Mouse (Mus musculus) adrenal gland, postnatal 10 days (tissue): Measurements from ENCODE around the gene Ago4. TPM values are rescaled to one million over a fixed set of nuclear protein-coding genes. Genes with fewer than 3 reads are reported as not detected.

ENCODE experiments used
- DNase-seq: peaks from one replicate; pipeline ENCODE4 v3.0.0; 2021; ENCODE audit warnings: mixed read lengths
- total RNA-seq, 2 experiments: library from RNA; stranded (reverse); gene quantifications; 2 replicates each; pipeline ENCODE4 v1.2.3; 2021

The Ago4 gene
- total RNA-seq, 2 experiments from 2014 or later, result 4.0 to 6.4 TPM

DNA sequence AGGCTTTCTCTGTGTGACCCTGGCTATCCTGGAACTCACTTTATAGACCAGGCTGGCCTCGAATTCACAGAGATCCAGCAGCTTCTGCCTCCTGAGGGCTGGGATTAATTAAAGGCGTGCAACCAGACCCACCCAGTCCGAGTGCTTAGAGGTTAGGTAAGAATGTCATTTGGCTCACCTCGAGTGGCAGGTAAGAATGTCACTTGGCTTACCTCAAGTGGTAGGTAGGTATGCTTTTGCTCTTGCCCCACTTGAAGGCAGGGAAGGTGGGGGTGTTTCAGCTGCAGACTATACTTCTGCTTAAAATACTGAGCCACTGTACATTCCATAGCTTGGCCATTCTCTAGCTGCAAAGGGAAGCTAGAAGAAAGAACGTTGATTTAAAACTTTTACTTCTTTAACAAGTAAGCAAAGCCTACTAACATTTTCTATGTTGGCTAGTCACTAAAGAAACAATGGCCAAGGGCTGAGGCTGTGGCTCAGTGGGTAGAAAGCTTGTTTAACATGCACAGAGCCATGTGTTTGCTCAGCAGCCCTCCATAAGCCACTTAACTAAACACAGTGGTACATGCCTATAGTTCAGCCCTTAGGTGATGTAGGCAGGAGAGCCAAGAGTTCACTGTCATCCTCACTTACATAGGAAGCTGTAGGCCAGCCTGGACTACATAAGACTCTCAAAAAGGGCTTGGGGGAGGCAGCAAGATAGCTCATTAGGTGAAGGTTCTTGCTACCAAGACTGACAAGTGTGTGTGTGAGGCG lies 20.8 kb downstream of the Ago4 start:
- no peak for DNase-seq

DNA sequence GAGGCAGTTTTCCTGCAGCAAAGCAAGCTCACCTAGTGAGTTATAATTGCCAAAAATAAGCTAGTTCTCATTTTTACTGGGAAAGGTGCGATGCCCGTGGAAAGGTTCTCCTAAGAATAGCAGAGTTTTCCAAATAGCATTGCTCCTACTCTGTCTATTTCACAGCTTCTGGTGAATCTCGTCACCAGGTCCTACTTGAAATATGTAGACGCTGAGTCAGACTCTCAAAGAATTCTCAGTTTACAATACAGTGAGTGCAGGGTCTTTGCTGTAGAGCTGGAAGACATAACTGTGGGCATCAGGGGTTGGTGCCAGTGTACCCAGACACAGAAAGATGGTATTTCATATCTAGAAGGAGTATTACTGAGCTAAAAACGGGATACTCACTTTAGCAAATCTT lies 22.3 kb downstream of the Ago4 start:
- no peak for DNase-seq

DNA sequence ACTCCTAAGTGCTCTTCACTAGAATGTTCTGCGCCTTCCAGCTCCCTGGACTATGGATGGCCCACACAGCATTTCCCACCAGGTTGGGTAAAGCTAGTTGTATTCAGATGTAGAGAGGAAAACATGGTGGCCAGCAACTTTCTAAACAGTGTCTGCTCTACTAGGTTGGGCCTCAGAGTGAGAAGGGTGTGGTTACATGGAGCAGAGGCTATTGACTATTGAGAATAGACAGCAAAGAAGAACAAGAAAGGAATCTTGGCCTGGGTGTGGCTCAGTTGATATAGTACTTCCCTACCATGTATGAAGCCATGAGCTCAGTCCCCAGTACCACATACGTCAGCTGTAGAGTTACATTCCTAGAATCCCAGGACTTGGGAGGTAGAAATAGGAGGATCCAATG lies 24.2 kb downstream of the Ago4 start:
- no peak for DNase-seq

- no peak for DNase-seq
Observed at GRCm38 (mm10) chr4:126508110-126508899, 25.0 kb downstream of the Ago4 start.

- DNase-seq, result no peak
Observed at GRCm38 (mm10) chr4:126502977-126503309, 30.3 kb downstream of the Ago4 start.

- no peak for DNase-seq
Observed at GRCm38 (mm10) chr4:126502141-126502976, 30.9 kb downstream of the Ago4 start.

DNA sequence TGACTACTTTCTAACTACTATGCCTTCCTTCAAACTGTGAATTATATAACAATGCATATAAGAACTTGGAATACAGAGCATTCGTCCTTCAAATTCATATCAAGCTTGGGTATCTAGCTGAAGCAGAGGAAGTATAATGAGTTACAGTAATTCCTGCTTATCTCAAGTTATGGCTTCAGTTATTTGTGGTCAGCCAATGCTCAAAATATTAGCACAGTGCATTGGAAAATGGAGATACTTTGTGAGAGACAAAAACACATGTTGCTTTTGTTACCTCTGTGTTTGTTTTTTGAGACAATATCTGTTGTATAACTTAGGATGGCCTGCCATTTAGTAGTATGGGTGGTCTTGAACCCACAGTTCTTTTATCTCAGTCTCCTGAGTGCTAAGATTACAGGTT lies 34.7 kb downstream of the Ago4 start:
- no peak for DNase-seq

DNA sequence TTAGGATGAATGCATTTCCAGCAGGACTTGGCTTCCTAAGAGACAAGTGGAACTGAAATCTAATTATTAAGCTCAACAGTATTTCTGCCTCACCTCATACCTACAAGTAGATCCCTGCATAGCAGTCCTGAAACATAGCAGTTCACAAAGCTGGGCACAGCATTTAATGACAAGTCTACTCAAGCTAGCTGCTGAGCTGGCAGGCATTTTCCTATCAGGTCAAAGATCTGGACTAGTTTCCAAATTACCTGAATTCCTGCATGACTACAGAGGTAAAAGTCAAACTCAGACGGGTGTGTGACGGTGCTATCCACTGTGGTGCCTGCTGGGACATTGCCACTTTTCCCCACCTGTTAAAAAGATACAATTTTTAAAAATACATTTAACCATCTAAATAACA lies 36.3 kb downstream of the Ago4 start:
- DNase-seq, result no peak

- DNase-seq, result no peak
Observed at GRCm38 (mm10) chr4:126495942-126496790, 37.1 kb downstream of the Ago4 start.

GRCm38 (mm10) chr4:126495453-126495852 lies 37.8 kb downstream of the Ago4 start:
- DNase-seq, result no peak

- DNase-seq, result no peak
Observed at GRCm38 (mm10) chr4:126493416-126493815, 39.9 kb downstream of the Ago4 start.

GRCm38 (mm10) chr4:126491977-126492376 lies 41.3 kb downstream of the Ago4 start:
- DNase-seq, result no peak

DNA sequence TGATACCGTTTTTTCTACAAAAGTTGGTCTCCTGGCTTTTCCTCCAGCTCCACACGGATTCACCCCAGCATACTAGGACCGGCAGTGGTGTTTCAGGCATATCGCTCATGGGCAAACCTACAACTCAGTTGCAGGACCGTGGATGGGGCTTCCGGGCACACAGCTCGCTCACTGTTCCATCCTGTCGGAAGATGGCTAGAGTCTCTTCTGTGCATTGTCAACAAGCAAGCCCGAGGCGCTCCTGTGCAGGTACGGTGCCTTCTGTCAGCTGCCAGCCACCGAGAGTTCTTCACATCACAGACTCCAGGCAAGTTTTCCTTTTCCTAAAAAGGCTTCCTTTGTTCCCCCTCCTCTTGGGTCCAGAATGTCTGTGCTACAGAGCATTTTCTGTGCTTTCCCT lies 42.5 kb downstream of the Ago4 start:
- DNase-seq, result no peak

- no peak for DNase-seq
Observed at GRCm38 (mm10) chr4:126489811-126490210, 43.5 kb downstream of the Ago4 start.

DNA sequence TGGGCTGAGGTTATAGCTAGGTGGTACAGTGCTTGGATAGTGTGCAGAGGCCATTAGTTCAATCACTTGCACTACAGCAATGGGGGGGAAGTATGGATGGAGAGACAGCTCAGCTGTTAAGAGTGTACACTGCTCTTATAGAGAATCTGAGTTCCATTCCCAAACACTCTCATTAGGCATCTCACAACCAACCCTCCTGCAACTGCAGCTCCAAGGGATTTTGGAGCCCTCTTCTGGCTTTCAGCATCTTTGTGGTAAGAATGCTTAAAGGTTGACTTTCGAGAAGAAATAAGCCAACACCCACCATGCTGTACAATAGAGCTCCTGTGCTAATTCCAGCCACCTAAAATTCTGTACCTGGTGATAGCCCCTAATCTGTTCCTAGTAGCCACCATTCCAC lies 47.1 kb downstream of the Ago4 start:
- no peak for DNase-seq

DNA sequence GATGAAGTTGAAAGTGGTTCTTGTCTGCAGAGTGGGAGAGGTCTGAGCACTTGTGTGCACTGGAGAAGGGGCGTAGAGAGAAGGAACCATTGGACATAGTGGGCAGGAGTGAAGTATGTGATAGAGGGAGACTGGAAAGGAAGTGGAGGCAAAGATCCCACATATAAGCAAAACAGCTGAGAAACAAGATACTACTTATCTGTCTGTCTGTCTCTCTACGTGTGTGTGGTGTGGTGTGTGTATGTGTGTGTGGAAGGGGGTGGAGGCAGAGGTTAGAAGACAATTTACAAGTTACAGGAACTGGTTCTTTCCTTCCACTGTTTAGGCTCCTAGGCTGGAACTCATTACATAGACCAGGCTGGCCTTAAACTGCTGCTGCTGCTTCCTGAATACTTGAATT lies 48.2 kb downstream of the Ago4 start:
- DNase-seq, result no peak

DNA sequence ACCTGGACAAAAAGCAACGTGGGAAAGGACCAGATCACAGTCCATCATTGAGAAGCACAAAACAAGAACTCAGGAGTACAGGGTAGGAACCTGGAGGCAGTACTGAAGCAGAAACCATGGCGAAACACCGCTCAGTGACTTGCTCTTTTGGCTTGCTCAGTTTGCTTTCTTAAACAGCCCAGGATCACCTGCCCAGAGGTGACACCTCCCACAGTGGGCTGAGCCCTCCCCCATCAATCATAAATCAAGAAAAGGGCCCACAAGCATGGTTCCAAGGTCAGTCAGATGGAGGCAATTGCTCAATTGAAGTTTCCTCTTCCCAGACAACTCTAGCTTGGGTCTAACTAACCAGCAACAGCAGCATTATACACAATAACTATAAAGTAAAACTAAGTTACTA lies 49.4 kb downstream of the Ago4 start:
- DNase-seq, result no peak

DNA sequence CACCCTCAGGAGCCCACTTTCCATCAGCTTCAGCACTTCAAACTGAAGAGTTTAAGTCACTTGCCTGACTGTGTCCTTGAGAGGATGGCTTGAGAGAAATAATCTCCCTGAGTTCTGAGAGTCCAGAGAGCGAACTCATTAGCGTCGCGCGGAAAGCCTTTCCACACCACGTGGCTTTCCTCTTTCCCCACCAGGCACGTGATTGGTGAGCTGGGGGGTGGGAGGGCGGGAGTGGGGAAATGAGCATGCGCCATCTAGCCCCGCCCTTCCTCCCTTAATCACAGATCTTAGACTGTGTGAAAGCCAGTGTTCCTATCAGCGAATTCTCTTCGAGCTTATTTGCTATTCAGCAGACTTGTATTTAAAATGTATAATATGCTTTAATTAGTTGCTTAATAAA lies 50.3 kb downstream of the Ago4 start:
- DNase-seq, result no peak

DNA sequence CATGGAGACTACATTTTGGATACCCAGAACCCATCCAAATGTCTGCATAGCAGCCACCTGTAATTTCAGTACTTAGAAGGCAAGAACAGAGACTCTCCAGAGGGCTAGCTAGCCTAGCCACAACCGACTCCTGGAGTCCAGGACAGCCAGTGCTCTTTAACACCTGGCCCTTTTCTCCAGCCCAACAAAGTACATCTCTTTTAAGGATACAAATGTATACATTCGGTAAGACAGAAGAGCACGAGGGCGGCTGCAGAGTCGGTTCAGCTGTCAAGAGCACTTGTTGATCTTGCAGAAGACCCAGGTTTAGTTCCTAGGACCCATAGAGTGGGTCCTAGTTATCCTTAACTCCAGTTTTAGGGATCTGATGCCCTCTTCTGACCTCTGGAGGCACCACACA lies 51.8 kb downstream of the Ago4 start:
- no peak for DNase-seq

DNA sequence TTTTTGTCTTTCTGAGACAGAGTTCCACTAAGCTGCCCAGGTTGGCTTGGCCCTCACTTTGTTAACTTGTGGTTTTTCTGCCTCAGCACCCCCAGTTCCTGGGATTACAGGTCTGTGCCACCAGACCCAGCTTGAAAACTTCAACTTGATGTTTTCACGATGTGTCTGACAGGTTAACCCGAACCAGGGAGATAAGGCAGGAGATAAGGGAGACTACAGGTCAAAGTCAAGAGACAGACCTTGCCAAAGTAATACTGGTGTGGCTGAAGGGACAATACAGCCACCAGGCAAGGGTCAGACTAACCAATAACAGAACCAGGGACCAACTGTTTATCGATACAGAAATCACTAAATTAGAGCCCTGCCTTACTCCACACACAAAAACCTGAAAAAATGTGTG lies 53.0 kb downstream of the Ago4 start:
- DNase-seq, result no peak

DNA sequence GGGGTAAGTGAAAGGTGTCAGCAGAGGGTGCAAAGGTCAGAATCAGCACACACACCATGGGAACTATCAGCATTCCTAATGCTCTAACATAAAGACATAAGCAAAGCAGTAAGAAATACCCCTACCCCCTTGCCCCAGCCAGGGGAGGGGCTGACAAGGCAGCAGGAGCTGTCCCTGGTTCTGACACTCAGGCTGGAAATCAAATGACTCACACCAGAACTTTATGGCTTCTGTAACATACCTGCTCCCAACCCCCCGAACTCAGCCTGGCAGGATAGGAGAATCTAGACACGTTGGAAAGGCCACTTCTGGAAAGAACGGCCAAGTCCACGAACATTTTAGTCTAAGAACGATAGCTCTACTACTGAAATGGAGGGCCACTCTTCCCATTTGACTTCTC lies 60.2 kb downstream of the Ago4 start:
- no peak for DNase-seq

DNA sequence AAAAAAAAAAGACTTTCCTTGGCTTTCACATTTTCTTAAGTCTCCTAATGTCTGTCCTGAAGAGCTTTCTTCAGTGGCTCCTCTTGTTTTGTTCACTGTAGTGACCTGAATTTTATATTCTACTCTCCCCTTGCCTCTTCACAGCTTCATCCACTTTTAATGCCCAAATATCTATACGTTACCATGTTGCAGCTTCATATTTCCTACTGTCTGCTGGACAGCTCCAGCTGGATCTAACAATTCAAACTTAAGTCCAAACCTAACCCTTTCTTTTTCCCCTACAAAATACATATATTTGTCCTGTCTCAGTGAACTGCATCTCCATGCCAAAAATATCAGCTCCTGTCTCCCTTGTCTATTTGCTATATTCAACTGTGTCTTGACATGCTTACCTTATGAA lies 63.9 kb downstream of the Ago4 start:
- no peak for DNase-seq
